Mouse (Mus musculus): Measurements from ENCODE around the gene Hs6st2. TPM values are rescaled to one million over a fixed set of nuclear protein-coding genes. Genes with fewer than 3 reads are reported as not detected.

Hs6st2 gene
- polyA plus RNA-seq, 1 experiment from 2014 or later, result 8.8 TPM

DNA sequence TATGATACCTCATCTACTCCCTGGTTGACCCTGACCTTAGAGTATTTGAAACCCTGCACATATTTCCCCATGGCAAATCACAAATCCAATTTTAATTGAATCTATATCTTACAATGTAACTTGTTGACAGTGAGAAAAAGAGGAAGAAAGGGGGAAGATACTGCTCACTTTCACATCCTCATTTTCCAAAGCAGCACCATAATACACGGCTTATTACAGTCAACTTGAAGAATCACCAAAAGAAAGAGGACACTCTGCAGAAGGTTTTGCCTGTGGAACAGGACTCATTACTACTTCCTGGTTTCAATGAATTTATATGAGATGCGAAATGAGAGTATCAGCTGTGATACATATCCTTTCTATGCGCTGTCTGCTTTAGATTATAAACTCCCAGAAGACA lies 220.2 kb downstream of the Hs6st2 start:
- no peak overlapping the region for H3K4me2 ChIP-seq
- no peak for ATAC-seq (replicated peaks; ENCODE audit: insufficient number of reproducible peaks, insufficient read depth, low FRiP score, low read depth)
- H3K27me3 ChIP-seq, result no peaks in the 10 kb centered on the region
- WGBS, result 66% methylated on average over 3 of the region's 3 CpGs
- no peaks in the 10 kb centered on the region for H3K4me1 ChIP-seq (replicated peaks)
- H3K36me3 ChIP-seq, result no peaks in the 10 kb centered on the region
- H3K9ac ChIP-seq, result no peak overlapping the region
- no peak overlapping the region for H3K4me3 ChIP-seq
- no peaks in the 10 kb centered on the region for H3K9me3 ChIP-seq (replicated peaks)
- no peak overlapping the region for H3K27ac ChIP-seq

DNA sequence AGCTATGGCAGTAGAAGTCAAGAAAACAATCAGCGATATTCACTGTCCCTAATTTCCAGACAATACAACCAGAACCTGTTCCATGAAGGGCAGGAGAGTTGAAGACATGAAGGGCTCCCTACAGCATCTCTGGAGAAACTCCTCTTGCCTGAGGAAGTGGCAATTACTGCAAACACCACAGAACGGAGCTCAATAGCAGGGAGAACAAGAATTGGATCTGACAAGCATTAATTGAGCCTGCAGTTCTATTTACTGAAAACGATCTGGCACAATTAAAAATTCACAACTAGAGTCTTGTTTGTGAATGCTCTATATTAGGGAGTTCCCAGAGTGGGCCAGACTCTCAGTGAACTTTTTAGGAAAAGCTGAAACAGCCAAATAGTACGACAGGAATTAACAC lies 238.3 kb downstream of the Hs6st2 start:
- Histone ChIP-seq H3K9me3 (replicated peaks) (no peaks in the 10 kb centered on the region), H3K4me3 (no peak overlapping the region), H3K9ac (no peak overlapping the region), H3K27ac (no peak overlapping the region), H3K36me3 (no peaks in the 10 kb centered on the region), H3K4me1 (replicated peaks) (no peaks in the 10 kb centered on the region), H3K27me3 (no peaks in the 10 kb centered on the region), H3K4me2 (no peak overlapping the region)
- ATAC-seq (replicated peaks; ENCODE audit: insufficient number of reproducible peaks, insufficient read depth, low FRiP score, low read depth), result no peak
- 77% methylated on average over 4 of the region's 4 CpGs for WGBS

DNA sequence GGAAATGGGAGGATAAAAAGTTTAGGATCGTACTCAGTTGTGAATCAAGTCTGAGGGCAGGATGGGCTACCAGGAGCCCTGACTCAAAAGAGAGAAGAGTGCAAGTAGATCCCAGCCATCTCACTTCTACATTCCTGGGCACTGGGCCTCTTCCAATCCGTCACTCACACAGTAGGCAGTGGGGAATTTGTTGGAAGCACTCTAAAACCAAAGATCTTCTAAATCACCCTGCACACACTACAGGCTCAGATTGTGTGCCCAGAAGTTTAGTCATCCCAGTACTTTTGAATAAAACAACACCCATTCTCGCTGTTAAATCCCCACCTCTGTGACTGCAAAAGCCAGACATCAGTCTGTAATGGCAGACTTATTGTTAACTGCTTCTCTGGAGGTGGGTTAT lies 249.9 kb downstream of the Hs6st2 start:
- H3K27ac ChIP-seq, result no peak overlapping the region

DNA sequence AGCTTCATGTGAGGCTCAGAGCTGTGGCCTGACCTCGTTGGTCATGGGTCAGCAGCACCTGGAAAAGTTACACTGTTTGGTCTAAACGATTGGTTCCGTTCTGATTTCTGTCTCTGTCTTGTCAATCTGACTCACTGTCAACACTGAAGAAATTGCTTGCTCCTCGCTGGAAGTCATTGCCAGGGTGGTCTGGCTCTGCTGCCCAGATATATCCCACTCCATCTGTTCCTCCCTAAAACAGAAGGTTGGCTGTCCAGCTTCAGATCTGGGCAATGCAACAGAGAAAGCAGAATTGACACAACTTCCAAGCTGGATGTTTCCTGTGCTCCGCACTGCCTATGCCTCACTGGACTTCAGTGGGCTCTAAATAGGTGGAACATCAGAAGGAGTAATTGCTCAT lies 256.6 kb downstream of the Hs6st2 start:
- no peak overlapping the region for H3K4me2 ChIP-seq

More for the DNA sequence above, 249.9 kb downstream of the Hs6st2 start:
- H3K27me3 ChIP-seq, result no peaks in the 10 kb centered on the region
- no peak overlapping the region for H3K9ac ChIP-seq
- H3K4me2 ChIP-seq, result no peak overlapping the region
- no peak for ATAC-seq (replicated peaks; ENCODE audit: insufficient number of reproducible peaks, insufficient read depth, low FRiP score, low read depth)
- H3K4me3 ChIP-seq, result no peak overlapping the region
- 73% methylated on average over 3 of the region's 3 CpGs for WGBS
- H3K4me1 ChIP-seq (replicated peaks), result no peaks in the 10 kb centered on the region
- H3K9me3 ChIP-seq (replicated peaks), result no peaks in the 10 kb centered on the region
- no peaks in the 10 kb centered on the region for H3K36me3 ChIP-seq

DNA sequence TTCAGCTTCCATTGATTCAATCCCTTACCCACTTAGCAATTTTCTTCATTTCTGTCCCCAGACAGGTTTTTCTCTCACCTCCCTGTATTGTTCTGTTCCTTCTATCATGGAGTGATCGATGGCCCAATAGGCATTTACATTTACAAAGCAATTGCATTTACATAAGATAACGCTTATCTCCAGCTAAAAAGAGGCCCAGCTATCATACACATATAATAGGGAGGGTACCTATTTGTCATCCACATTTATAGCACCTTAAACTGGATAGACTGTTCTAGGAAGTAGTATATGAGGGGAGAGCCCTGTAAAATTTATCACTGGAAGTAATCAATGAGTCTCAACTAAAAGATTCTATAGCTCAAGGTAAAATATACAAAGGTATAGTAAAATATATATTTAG lies 271.4 kb downstream of the Hs6st2 start:
- H3K4me3 ChIP-seq, result no peak overlapping the region
- H3K9ac ChIP-seq, result no peak overlapping the region
- WGBS, result 75% methylated on average over 2 of the region's 2 CpGs
- no peaks in the 10 kb centered on the region for H3K27me3 ChIP-seq
- no peaks in the 10 kb centered on the region for H3K9me3 ChIP-seq (replicated peaks)
- ATAC-seq (replicated peaks; ENCODE audit: insufficient number of reproducible peaks, insufficient read depth, low FRiP score, low read depth), result no peak
- no peaks in the 10 kb centered on the region for H3K36me3 ChIP-seq
- no peak overlapping the region for H3K4me2 ChIP-seq
- H3K4me1 ChIP-seq (replicated peaks), result no peaks in the 10 kb centered on the region
- H3K27ac ChIP-seq, result no peak overlapping the region

More for the DNA sequence above, 256.6 kb downstream of the Hs6st2 start:
- Histone ChIP-seq H3K4me1 (replicated peaks) (no peaks in the 10 kb centered on the region), H3K4me3 (no peak overlapping the region), H3K36me3 (no peaks in the 10 kb centered on the region), H3K9ac (no peak overlapping the region), H3K27ac (no peak overlapping the region), H3K27me3 (no peaks in the 10 kb centered on the region), H3K9me3 (replicated peaks) (no peaks in the 10 kb centered on the region)
- 83% methylated on average over 5 of the region's 5 CpGs for WGBS
- ATAC-seq (replicated peaks; ENCODE audit: insufficient number of reproducible peaks, insufficient read depth, low FRiP score, low read depth), result no peak

DNA sequence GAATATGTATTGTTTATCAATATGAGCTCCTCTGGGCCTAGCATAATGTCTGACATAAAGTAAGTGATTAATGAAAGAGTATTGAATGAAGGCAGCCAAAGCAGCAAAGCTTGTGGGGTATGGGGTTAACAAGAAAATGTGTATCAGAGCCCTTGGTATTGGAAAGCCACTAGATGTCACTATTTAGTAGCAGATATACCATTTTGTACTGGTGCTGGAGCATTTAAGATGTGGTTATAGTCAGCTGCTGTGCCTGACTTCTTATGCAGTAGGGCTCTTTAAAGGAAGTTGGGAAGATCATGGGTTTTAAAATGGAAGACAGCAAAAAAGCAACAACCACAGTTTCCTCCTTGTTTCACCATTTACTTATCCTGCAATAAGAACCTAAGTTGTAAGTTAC lies 284.2 kb downstream of the Hs6st2 start:
- no peaks in the 10 kb centered on the region for H3K9me3 ChIP-seq (replicated peaks)
- H3K4me2 ChIP-seq, result no peak overlapping the region
- H3K4me3 ChIP-seq, result no peak overlapping the region
- H3K9ac ChIP-seq, result no peak overlapping the region
- ATAC-seq (replicated peaks; ENCODE audit: insufficient number of reproducible peaks, insufficient read depth, low FRiP score, low read depth), result no peak
- no peak overlapping the region for H3K27ac ChIP-seq
- no peaks in the 10 kb centered on the region for H3K27me3 ChIP-seq
- H3K4me1 ChIP-seq (replicated peaks), result no peaks in the 10 kb centered on the region
- no peaks in the 10 kb centered on the region for H3K36me3 ChIP-seq

DNA sequence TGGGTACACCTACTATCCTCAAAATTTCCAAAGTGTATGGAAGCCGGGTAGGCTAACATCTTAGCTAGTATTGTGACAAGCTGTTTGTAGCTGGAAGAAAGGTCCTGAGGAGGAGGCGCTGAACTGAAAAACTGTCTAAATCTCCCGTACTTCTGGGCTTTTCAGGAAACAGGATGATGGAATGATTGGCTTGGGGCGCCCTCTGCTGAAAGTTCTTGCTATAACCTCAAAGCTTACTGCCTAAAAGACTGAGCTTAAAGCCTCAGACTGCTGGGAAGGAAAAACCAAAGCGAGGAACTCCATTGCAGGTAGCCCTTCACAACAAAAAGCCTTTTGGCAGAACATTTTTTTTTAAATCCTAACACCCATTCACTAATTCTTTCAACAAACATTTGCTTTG lies 307.0 kb downstream of the Hs6st2 start:
- Histone ChIP-seq H3K4me1 (replicated peaks) (no peaks in the 10 kb centered on the region), H3K27ac (no peak overlapping the region), H3K9ac (no peak overlapping the region), H3K4me3 (no peak overlapping the region), H3K27me3 (no peaks in the 10 kb centered on the region), H3K4me2 (no peak overlapping the region), H3K36me3 (no peaks in the 10 kb centered on the region), H3K9me3 (replicated peaks) (no peaks in the 10 kb centered on the region)
- 7% methylated on average over 5 of the region's 5 CpGs for WGBS
- ATAC-seq (replicated peaks; ENCODE audit: insufficient number of reproducible peaks, insufficient read depth, low FRiP score, low read depth), result no peak

DNA sequence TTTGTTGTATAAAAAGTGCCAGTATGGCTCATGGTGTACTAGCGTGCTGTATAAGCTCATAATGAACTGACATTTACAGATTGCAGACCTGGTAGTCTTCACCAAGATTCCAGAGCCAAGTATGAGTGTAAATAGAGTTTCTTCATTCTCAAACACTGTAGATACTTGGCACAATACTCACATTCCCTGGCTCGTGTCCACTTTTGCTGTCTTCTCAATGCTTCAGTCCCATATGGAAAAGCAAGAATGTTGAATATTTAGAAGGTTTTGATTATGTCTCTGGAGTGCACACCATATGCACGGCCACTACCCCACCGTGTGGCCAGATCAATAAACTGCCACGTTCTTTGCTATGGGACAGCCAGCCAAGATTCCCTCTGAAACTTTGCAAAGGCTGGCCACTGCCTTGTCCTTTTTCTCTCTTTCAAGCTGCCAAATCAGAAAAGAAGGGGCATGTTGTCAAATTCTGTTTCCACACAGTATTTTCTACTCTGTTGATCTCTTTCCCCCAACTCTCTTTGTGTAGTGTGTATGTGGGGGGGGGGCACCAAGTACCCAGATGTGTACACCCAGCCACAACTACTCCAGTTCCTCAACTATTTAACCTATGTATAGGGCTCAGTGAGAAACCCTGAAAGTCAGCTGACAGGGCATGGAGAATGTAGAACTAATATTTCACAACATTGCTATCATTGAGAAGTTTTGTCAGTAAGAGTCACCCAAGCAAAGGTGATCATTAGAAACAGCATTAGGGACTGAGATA lies 309.0 kb downstream of the Hs6st2 start:
- Histone ChIP-seq H3K27me3 (no peaks in the 10 kb centered on the region), H3K27ac (no peak overlapping the region), H3K4me1 (replicated peaks) (no peaks in the 10 kb centered on the region), H3K4me2 (no peak overlapping the region), H3K9ac (no peak overlapping the region), H3K9me3 (replicated peaks) (no peaks in the 10 kb centered on the region), H3K4me3 (no peak overlapping the region), H3K36me3 (no peaks in the 10 kb centered on the region)
- no peak; the same call in 1 of the 2 replicates for ATAC-seq (replicated peaks; ENCODE audit: insufficient number of reproducible peaks, insufficient read depth, low FRiP score, low read depth)
- 20% methylated on average over 5 of the region's 5 CpGs for WGBS

DNA sequence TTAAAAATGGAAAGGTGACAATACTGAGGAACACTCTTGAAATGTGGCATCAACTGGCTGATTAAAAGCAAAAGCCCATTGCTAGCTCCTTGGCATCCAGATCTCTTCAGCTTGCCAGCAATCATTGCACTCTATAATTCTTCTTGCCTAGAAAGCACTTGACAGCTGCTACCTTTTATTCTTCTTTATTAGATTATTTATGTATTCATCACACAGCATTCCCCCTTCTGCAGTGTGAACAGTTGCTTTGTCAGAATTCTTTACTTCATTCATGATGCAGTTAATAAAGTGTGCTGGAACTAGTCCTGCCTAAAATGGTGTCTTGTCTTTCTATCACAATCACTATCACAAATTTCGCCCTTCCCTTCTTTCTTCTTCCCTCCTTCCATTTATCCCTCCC lies 332.0 kb downstream of the Hs6st2 start:
- WGBS, result 65% methylated on average over 1 of the region's 1 CpGs
- Histone ChIP-seq H3K9me3 (replicated peaks) (no peaks in the 10 kb centered on the region), H3K4me2 (no peak overlapping the region), H3K4me3 (no peak overlapping the region), H3K27ac (no peak overlapping the region), H3K4me1 (replicated peaks) (no peaks in the 10 kb centered on the region), H3K9ac (no peak overlapping the region), H3K36me3 (no peaks in the 10 kb centered on the region), H3K27me3 (no peaks in the 10 kb centered on the region)
- ATAC-seq (replicated peaks; ENCODE audit: insufficient number of reproducible peaks, insufficient read depth, low FRiP score, low read depth), result no peak

DNA sequence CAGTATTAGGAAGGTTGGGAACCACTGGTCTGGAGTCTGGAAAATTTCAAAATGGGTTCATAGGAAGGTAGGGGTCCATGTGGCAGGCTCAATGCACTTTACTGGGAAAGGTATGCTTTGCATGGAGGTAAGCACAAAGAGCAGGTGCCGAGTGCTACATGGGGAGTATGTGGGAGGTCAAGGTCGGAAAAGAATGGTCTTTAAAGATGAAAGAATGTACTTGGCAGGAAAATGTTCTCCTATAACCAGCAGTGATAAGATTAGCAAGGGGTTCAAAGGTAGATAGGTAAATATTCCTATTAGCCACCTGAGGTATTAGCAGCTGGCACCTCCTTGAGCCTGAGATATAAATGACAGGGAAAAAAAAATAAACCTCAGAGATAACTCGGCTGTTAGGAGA lies 338.1 kb downstream of the Hs6st2 start:
- Histone ChIP-seq H3K9me3 (replicated peaks) (no peaks in the 10 kb centered on the region), H3K4me2 (no peak overlapping the region), H3K4me1 (replicated peaks) (no peaks in the 10 kb centered on the region), H3K27ac (no peak overlapping the region), H3K9ac (no peak overlapping the region), H3K27me3 (no peaks in the 10 kb centered on the region), H3K36me3 (no peaks in the 10 kb centered on the region), H3K4me3 (no peak overlapping the region)
- no peak for ATAC-seq (replicated peaks; ENCODE audit: insufficient number of reproducible peaks, insufficient read depth, low FRiP score, low read depth)
- WGBS, result 53% methylated on average over 3 of the region's 3 CpGs
